26 mouse cellular contexts compared by ENCODE assay signal in genomic region chrX:78769408-78769807, GRCm38 (mm10). TPM values are rescaled to one million over a fixed set of nuclear protein-coding genes. Genes with fewer than 3 reads are reported as not detected.
DNase-seq lines count a peak whose midpoint lies in the region; ATAC-seq and TF ChIP-seq lines count a peak whose summit lies in the region.
"Had no signal": no experiment of that assay in that cellular context is flagged by ENCODE, and none has a peak within 500 bp of the region (broad histone marks: within the 10 kb centered on the region; RNA-seq: fewer than 3 reads in every experiment).

No protein-coding gene starts in this region.

- peak; percentile 64 for DNase-seq in embryonic facial prominence, embryonic 14.5 days (ENCODE audit: low spot score)
- no peak for DNase-seq in embryonic facial prominence, embryonic 10.5 days (ENCODE audit: low spot score)
- DNase-seq in kidney, postnatal 0 days (ENCODE audit: low spot score): peak; percentile 10
- DNase-seq in kidney, adult 11 months: no peak
- peak; percentile 2 for DNase-seq in brain, embryonic 14.5 days (ENCODE audit: low read depth)
- no peak for DNase-seq in spleen, postnatal 14 days (ENCODE audit: low spot score in 2 of 2)
- no peak for DNase-seq in midbrain, embryonic 10.5 days (ENCODE audit: low spot score)
- DNase-seq: adrenal gland, postnatal 10 days; B cell, adult 2 months; cerebellum, adult 2 months; cerebellum, postnatal 14 days; embryo, embryonic 11 days; gastrocnemius, adult 2 months; gastrocnemius, postnatal 25 days; heart, adult 11 months; heart, postnatal 10 days; heart, postnatal 4 days had no signal

- no peak for TF ChIP-seq CTCF in kidney, postnatal 0 days (IDR thresholded peaks at IDR 0.05; ENCODE audit: low read depth)
- no peak for TF ChIP-seq CTCF in brain, embryonic 14.5 days (IDR thresholded peaks at IDR 0.05; ENCODE audit: borderline replicate concordance, extremely low read depth, insufficient read depth, insufficient read length)

- no peaks in the 10 kb centered on the region for H3K9me3 ChIP-seq in embryonic facial prominence, embryonic 14.5 days (ENCODE audit: control insufficient read depth, low read length)
- no peaks in the 10 kb centered on the region for H3K9me3 ChIP-seq in embryonic facial prominence, embryonic 10.5 days
- H3K9me3 ChIP-seq in kidney, postnatal 0 days (replicated peaks; ENCODE audit: low read length): no peaks in the 10 kb centered on the region
- H3K9me3 ChIP-seq in midbrain, embryonic 10.5 days (replicated peaks): no peaks in the 10 kb centered on the region; the same call in 1 of the 2 replicates
- H3K9me3 ChIP-seq: embryonic facial prominence, embryonic 12.5 days; forebrain, embryonic 13.5 days; G1E; hindbrain, embryonic 12.5 days had no signal

- H3K36me3 ChIP-seq in embryonic facial prominence, embryonic 14.5 days (ENCODE audit: control insufficient read depth, insufficient read depth, low read length): no peaks in the 10 kb centered on the region
- H3K36me3 ChIP-seq in embryonic facial prominence, embryonic 10.5 days (replicated peaks): no peaks in the 10 kb centered on the region
- no peaks in the 10 kb centered on the region for H3K36me3 ChIP-seq in kidney, postnatal 0 days (ENCODE audit: insufficient read depth, low read length)
- no peaks in the 10 kb centered on the region for H3K36me3 ChIP-seq in midbrain, embryonic 10.5 days
- H3K36me3 ChIP-seq: embryonic facial prominence, embryonic 12.5 days; G1E; hindbrain, embryonic 12.5 days had no signal

- H3K27ac ChIP-seq in embryonic facial prominence, embryonic 14.5 days (replicated peaks; ENCODE audit: low read depth, low read length): no peak overlapping the region
- no peak overlapping the region for H3K27ac ChIP-seq in embryonic facial prominence, embryonic 10.5 days (replicated peaks)
- no peak overlapping the region for H3K27ac ChIP-seq in kidney, postnatal 0 days
- H3K27ac ChIP-seq in midbrain, embryonic 10.5 days (replicated peaks): no peak overlapping the region
- H3K27ac ChIP-seq: embryonic facial prominence, embryonic 12.5 days; forebrain, embryonic 13.5 days; gastrocnemius, adult 2 months; hindbrain, embryonic 12.5 days had no signal

- no peak overlapping the region for H3K4me2 ChIP-seq in embryonic facial prominence, embryonic 14.5 days (ENCODE audit: low read depth, low read length)
- no peak overlapping the region for H3K4me2 ChIP-seq in kidney, postnatal 0 days (ENCODE audit: low read length)
- H3K4me2 ChIP-seq: embryonic facial prominence, embryonic 12.5 days; forebrain, embryonic 13.5 days; hindbrain, embryonic 12.5 days had no signal

- no peak overlapping the region for H3K9ac ChIP-seq in embryonic facial prominence, embryonic 14.5 days (ENCODE audit: low read depth, low read length)
- H3K9ac ChIP-seq in kidney, postnatal 0 days (ENCODE audit: low read depth, low read length): no peak overlapping the region
- H3K9ac ChIP-seq: embryonic facial prominence, embryonic 12.5 days; forebrain, embryonic 13.5 days; hindbrain, embryonic 12.5 days had no signal

- no peak overlapping the region for H3K4me3 ChIP-seq in embryonic facial prominence, embryonic 14.5 days (ENCODE audit: low read depth, low read length)
- no peak overlapping the region for H3K4me3 ChIP-seq in embryonic facial prominence, embryonic 10.5 days
- H3K4me3 ChIP-seq in kidney, postnatal 0 days (replicated peaks; ENCODE audit: low read depth, low read length): no peak overlapping the region
- no peak overlapping the region for H3K4me3 ChIP-seq in midbrain, embryonic 10.5 days
- H3K4me3 ChIP-seq: embryonic facial prominence, embryonic 12.5 days; forebrain, embryonic 13.5 days; gastrocnemius, adult 2 months; hindbrain, embryonic 12.5 days had no signal

- 49% methylated on average over 2 of the region's 2 CpGs for WGBS in embryonic facial prominence, embryonic 14.5 days
- 84% methylated on average over 2 of the region's 2 CpGs for WGBS in embryonic facial prominence, embryonic 10.5 days
- WGBS in kidney, postnatal 0 days: 53% methylated on average over 2 of the region's 2 CpGs
- 75% methylated on average over 2 of the region's 2 CpGs for WGBS in midbrain, embryonic 10.5 days

- ATAC-seq in embryonic facial prominence, embryonic 14.5 days (ENCODE audit: low read depth): no peak
- no peak for ATAC-seq in kidney, postnatal 0 days (replicated peaks; ENCODE audit: low FRiP score, low read depth)
- ATAC-seq: CD4-positive, CD25-positive, alpha-beta regulatory T cell, adult 4 months; forebrain, embryonic 13.5 days; hindbrain, embryonic 16.5 days; inflammation-experienced regulatory T-cells, adult 6 months; intestine, postnatal 0 days had no signal

- no peak for TF ChIP-seq POLR2A in brain, embryonic 14.5 days (IDR thresholded peaks at IDR 0.05; ENCODE audit: borderline replicate concordance, extremely low read depth, insufficient read depth, insufficient read length, poor library complexity, severe bottlenecking)

- no peaks in the 10 kb centered on the region for H3K27me3 ChIP-seq in embryonic facial prominence, embryonic 14.5 days (replicated peaks; ENCODE audit: control insufficient read depth, insufficient read depth, low read length)
- no peaks in the 10 kb centered on the region for H3K27me3 ChIP-seq in embryonic facial prominence, embryonic 10.5 days (replicated peaks; ENCODE audit: low read depth, poor library complexity, severe bottlenecking)
- no peaks in the 10 kb centered on the region for H3K27me3 ChIP-seq in kidney, postnatal 0 days (ENCODE audit: insufficient read depth, low read length)
- H3K27me3 ChIP-seq in midbrain, embryonic 10.5 days (ENCODE audit: low read depth, poor library complexity, severe bottlenecking): no peaks in the 10 kb centered on the region
- H3K27me3 ChIP-seq: embryonic facial prominence, embryonic 12.5 days; forebrain, embryonic 13.5 days; hindbrain, embryonic 12.5 days had no signal

- H3K4me1 ChIP-seq in embryonic facial prominence, embryonic 14.5 days (ENCODE audit: control insufficient read depth, insufficient read depth, low read length): no peaks in the 10 kb centered on the region
- H3K4me1 ChIP-seq in embryonic facial prominence, embryonic 10.5 days: no peaks in the 10 kb centered on the region
- no peaks in the 10 kb centered on the region for H3K4me1 ChIP-seq in kidney, postnatal 0 days (replicated peaks; ENCODE audit: insufficient read depth, low read length)
- no peaks in the 10 kb centered on the region for H3K4me1 ChIP-seq in midbrain, embryonic 10.5 days
- H3K4me1 ChIP-seq: embryonic facial prominence, embryonic 12.5 days; forebrain, embryonic 13.5 days; hindbrain, embryonic 12.5 days had no signal

RNA-seq across cellular contexts. Expression of gene Fam47c, which starts 31.8 kb away (rescaled TPM):
- not detected in 2 replicates for polyA plus RNA-seq in embryonic facial prominence, embryonic 14.5 days (2014; fragmentation: Nextera tagmentation; extraction: Ambion mirVana)
- polyA plus RNA-seq in embryonic facial prominence, embryonic 10.5 days (2016; fragmentation: Nextera tagmentation; extraction: Ambion mirVana): not detected in 2 replicates
- polyA plus RNA-seq in kidney, postnatal 0 days (2015; fragmentation: Nextera tagmentation; extraction: Ambion mirVana): not detected in 2 replicates
- polyA plus RNA-seq in brain, embryonic 14.5 days (2012; rRNA removed): not detected in 2 replicates
- polyA plus RNA-seq in midbrain, embryonic 10.5 days (2016; fragmentation: Nextera tagmentation; extraction: Ambion mirVana): not detected in 2 replicates
- polyA plus RNA-seq: CD4-positive, CD25-positive, alpha-beta regulatory T cell, adult 4 months; cerebellum, adult 2 months; embryonic facial prominence, embryonic 12.5 days; forebrain, embryonic 13.5 days; G1E; heart, embryonic 14.5 days; hindbrain, embryonic 12.5 days; hindbrain, embryonic 16.5 days; inflammation-experienced regulatory T-cells, adult 6 months; intestine, postnatal 0 days had no signal

Comparison
In these comparisons a context has a peak if more than half of its experiments do, and no peak if none do; other contexts are left out.
1. DNase-seq: peak in embryonic facial prominence, embryonic 14.5 days (single experiment), kidney, postnatal 0 days (single experiment) and brain, embryonic 14.5 days (single experiment); none in embryonic facial prominence, embryonic 10.5 days (single experiment), kidney, adult 11 months (single experiment), spleen, postnatal 14 days (0 of 2) and midbrain, embryonic 10.5 days (single experiment).